Mouse (Mus musculus) brain, adult 2 months (tissue): ENCODE measurements around the gene Calu.
"Not testable (repeated sequence)": the region's sequence is repeated elsewhere in the genome, so short reads cannot be mapped to it uniquely, and the experiment has no call there.

ENCODE experiments used
- DNase-seq: peaks from one replicate; pipeline ENCODE4 v3.0.0; 2011; ENCODE audit warnings: low read depth, low spot score

The Calu gene

GRCm38 (mm10) chr6:29347665-29348370, at the start of gene Calu:
Gene Calu (plus strand): TSS chr6:29348069.
- DNase-seq: peak; percentile 100

DNA sequence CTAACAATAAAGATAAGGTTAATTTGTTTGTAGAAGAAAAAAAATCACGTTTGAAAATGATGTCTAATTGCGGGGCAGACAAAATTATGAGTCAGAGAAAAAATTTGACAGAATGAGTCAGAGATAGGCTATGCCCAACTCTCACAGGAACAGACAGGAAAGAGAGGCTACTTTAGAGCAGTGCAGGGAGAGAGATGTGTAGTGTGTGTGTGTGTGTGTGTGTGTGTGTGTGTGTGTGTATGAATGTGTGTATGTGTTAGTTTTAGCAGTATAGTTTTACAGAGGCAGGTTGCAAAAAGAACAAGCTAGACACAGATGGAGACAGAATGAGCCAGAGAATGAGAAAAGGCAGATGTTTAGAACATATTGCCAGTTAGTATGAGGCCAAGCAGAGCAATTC, 48.8 kb upstream of the Calu start:
- DNase-seq: no peak

GRCm38 (mm10) chr6:29303251-29303650, 44.6 kb upstream of the Calu start:
- no peak for DNase-seq

- peak; percentile 8 for DNase-seq
These were observed 44.1 kb upstream of the Calu start for GRCm38 (mm10) chr6:29303726-29304125.

DNA sequence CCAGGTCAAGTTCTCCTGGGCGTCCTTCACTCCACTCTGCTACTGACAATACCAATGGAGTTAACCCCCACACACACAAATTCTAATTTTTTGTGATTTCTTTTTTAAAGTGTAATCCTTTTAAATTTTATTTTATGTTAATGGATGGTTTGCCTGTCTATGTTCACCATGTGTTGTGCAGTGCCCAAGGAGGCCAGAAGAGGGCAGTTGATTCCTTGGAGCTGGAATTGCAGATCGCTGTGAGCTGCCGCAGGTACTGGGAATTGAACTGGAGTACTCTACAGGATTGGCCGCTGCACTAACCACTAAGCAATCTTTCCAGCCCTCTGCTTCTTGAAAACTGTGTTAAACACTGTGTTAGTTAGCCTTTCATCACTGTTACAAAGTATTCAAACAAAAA, 42.4 kb upstream of the Calu start:
- no peak for DNase-seq

DNA sequence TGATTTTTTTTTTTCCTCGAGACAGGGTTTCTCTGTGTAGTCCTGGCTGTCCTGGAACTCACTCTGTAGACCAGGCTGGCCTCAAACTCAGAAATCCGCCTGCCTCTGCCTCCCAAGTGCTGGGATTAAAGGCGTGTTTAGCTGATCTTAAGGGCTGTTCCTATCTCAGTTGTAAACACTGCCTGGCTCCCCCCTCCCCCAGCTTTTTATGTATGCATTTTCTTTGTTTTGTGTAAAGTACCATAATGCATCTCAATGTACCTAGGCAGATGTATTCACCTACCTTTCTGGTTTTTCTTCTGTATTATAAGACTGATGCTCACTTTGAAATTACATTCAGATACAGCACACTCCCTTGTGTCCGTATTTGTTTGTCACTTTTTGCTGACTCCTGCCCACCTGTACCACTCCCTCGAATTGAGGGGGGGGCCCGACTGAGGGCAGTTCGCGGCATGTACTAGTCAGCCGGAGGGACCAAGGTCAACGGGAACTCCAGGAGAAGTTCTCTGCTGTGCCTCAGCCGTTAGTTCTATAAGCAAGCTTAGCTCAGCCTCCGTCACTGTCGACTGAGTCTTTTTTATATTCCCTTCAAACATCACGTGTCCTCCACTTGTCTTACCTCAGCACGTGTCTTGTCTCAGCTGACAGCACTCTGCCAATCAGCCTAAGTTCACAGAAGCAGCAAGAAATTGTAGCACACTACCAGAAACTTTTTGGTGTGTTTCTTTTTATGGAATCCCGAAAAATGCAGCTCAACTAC, 38.8 kb upstream of the Calu start:
- no peak for DNase-seq

GRCm38 (mm10) chr6:29313690-29314202, 34.1 kb upstream of the Calu start:
- DNase-seq: no peak

- no peak for DNase-seq
These were observed 30.6 kb upstream of the Calu start for GRCm38 (mm10) chr6:29317286-29317685.

- peak; percentile 45 for DNase-seq
These were observed 29.9 kb upstream of the Calu start for GRCm38 (mm10) chr6:29317941-29318340.

DNA sequence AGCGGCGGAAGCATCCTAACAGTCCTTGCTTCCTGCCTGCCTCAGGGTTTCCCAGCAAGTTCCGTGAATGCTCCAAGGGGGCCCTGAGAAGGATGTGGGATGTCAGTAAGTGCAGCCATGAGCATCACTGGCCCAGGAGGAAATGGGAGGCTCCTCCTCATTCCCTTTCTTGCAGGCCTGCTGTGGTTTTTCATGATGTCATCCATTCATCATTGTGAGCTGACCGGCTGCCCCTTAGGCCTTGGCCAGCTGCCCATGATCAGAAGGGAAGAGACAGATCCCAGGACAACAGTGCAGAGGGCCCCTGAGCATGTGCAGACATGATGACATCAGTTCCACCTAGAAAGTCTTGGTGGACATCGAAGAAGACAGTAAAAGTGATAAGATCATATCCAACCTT, 29.0 kb upstream of the Calu start, which contains the start of gene Fam71f1:
Gene Fam71f1, plus strand, starts transcription at position 262 of the 400 bp plus-strand sequence.
- peak; percentile 24 for DNase-seq

GRCm38 (mm10) chr6:29321586-29321985, 26.3 kb upstream of the Calu start:
- no peak for DNase-seq

GRCm38 (mm10) chr6:29322147-29322546, 25.7 kb upstream of the Calu start:
- DNase-seq: no peak

GRCm38 (mm10) chr6:29322735-29323134, 25.1 kb upstream of the Calu start:
- no peak for DNase-seq

DNA sequence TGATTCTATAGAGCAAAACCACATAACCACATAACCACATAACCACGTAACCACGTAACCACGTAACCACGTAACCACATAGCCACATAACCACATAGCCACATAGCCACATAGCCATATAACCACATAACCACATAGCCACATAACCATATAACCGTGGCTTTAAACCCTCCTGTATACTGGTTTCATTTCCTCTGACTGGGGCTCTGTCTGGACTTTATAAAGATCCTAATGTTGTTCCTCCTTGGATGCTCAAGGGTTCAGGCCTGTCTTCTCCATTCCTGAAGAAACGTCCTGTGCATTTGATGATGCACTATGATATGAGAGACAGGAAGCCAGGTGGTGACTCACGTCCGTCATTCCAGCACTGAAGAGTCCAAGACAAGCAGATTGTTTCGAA, 20.9 kb upstream of the Calu start:
- DNase-seq: no peak

DNA sequence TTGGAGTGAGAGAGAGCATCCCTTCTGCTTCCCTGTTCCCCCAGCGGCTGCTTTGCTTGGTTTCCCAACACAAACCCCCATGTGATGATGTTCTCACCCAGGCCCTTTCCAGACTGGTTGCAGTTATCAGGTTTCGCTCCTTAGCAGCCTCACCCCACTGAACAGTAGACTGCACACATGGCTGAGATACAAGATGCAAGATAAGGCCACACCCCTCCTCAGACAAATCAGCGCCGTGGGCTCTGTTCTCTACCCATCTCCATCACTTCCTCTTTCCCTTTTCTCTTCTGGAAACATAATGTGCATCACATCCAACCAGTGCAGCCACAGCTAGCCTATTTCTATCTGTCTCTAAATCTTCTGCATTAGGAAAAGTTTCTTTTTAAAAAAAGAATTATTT, 18.4 kb upstream of the Calu start:
- no peak for DNase-seq

DNA sequence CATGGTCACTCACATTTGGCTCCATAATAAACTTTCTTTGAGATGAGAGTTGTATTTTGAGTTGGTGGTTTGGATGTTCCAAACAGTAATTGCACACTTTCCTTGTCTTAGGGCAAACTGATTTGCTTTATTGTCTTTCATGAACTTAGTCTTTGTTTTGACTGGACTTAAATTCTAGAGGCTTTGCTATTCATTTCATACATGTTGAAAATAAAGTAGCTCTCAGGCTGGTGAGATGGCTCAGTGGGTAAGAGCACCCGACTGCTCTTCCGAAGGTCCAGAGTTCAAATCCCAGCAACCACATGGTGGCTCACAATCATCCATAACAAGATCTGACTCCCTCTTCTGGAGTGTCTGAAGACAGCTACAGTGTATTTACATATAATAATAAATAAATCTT, 1.4 kb upstream of the Calu start:
- DNase-seq: not testable (repeated sequence)

DNA sequence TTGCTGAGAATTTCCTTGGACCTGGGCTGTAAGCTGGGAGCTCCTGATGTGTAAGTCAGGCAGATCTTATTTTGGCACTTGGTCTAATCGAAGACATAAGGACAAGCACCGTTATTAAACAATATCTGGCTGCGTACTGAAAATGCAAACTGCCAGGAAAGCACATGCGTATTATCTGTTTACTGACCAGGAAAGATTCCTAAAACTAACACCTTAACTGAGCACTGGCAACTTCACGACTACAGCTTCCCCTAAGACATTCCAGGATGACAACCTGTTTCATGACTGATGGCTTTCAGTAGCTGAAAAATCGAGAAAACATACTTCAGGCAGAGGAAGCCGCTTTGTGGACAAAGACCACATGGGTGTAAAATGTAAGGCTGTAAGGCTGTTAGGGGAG, 680 bp upstream of the Calu start:
- DNase-seq: no peak

- DNase-seq: no peak
These were observed 479 bp downstream of the Calu start for GRCm38 (mm10) chr6:29348371-29348724.

DNA sequence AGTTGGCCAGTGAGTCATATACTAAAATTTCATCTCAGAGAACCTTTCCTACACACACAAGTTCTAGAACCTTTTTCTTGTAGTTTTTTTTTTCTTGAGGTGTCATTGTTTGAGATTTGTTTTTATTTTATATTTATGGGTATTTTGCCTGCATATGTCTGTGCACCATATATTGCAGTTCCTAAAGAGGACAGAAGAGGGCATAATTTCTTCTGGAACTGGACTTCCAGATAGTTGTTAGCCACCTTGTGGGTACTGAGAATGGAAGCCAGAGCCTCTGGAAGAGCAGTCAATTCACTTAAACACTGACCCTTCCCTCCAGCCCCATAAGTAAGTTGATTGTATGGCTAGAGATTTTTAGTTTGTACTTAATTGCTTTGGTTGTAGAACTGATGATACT, 3.7 kb downstream of the Calu start:
- no peak for DNase-seq

- no peak for DNase-seq
These were observed 4.9 kb downstream of the Calu start for GRCm38 (mm10) chr6:29352816-29353215.

- peak; percentile 45 for DNase-seq
These were observed 11.5 kb downstream of the Calu start for GRCm38 (mm10) chr6:29359386-29359785.

DNA sequence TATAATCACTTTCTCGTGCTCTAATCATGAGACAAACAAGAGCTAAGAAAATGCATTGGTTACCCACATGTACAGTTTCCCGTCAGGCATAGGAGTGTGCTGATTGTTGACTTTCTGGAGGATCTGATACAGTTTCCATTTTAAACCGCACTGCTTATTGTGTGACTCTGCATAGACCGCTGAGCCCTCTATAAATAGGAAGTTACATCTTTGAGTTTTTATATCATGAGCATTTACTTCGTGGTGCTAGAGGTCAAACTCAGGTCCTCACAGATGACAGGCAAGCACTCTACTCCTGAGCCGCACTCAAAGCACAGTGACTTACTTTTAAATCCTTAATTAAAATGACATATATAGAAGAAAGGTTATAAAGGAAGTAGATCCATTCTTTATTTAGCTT, 12.3 kb downstream of the Calu start:
- no peak for DNase-seq
